Mouse (Mus musculus) central nervous system, embryonic 14 days (tissue): Measurements from ENCODE around the gene Rspry1. TPM values are rescaled to one million over a fixed set of nuclear protein-coding genes. Genes with fewer than 3 reads are reported as not detected.

Experiments
- polyA plus RNA-seq: library from polyadenylated mRNA; depleted of rRNA; stranded (reverse); fragments of >200 nt; gene quantifications from 2 replicates; pipeline ENCODE4 v1.2.3, GENCODE M21; 2012; rRNA removed

The Rspry1 gene
- 24.5 and 26.8 TPM in 2 replicates for polyA plus RNA-seq

DNA sequence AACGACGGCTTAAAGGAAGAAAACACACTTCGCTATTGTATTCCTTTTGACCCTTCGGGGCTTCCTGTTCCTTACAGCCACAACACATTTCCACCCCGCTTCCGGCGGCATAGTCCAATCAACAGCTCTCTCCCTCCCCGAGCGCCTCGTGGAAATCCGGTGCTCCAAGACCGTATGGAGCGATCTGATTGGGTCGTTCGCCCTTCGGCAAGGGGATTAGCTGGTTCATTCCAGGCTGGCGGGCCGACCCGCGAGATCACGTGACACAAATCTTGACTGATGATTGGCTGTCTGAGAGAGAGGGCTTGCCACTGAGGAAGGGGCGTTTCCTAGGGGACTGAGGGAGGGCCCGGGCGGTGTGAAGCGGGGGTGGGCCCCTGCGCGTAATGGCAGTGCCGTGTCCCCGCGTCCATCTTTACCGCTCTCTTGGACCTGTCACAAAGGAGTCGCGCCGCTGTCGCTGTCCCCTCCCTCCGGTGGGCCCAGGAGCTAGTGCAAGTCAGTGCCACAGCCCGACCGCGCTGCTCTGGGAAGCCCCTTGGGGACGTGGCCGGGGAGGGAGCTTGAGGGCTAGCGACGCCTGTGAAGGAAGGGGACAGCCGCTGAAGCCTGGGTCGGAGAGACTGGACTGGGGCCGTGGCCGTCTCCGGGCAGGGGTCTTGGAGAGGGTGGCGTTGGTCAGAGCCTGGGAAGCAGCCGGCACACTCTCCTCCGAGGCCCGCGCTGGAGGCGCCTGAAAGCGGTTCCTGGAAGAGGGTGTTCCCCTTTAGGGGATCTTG lies at the start of gene Rspry1, which contains the start of gene Fam192a:
Gene Rspry1, plus strand, starts transcription at position 331 of the 779 bp plus-strand sequence.
Gene Fam192a, minus strand, starts transcription at position 391 of the 779 bp plus-strand sequence.

DNA sequence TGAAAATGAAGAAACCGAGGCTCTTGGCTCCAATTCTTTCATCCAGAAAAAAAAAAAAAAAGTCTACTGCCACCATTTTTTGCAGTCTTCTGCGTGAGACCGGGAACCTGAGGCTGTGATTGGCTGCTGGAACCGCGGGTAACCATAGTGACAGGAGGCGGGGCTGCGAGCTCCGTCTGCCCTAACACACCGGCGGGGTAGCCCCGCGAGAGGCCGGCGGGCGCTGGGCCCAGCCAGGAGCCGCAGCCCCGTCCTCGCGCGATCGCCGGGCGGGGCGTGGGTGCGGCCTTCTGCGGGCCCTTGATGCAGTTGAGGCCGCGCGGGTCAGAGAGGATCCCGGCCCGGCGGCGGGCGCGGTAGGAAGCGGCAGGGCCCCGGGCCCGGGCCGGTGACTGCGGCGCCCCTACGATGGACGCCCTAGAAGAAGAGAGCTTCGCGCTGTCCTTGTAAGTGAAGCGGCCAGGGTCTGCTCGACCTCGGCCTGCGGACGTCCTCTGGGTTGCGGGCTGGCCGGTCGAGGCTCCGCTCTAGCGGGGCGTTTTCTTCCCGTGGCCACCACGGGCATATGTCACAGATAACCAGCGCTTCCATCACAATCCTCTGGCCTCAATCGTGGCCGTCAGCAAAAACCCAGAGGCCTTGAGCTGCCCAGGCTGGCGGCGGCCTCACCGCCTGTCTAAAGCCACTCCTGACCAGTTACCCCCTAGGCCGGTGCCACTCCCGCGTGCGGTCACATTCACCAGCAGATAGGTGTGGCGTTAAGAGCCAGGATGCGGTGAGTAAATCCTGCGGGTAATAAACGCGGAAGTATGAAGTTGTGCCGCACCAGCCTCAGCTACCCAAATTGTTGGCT lies 64.9 kb downstream of the Rspry1 start, which contains the start of gene Arl2bp:
Gene Arl2bp, plus strand, starts transcription at position 145 of the 853 bp plus-strand sequence.

DNA sequence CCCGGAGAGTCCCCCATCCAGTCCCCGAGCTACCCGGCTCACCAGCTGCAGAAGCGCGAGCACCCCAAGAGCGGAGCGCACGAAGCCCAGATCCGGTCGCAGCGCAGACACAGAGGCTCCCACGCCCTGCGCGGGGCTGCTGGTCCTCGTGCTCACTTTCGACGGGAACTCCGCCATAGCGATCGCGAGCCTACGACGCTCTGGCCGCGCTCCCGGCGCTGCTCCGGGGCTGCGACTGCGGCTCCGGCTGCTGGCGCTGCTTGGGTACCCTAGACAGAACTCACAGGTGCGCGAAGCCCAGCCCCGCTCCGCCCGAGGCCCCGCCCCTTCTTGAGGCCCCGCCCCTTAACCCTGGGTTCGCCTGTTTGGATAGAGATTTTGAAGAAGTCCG lies 94.3 kb downstream of the Rspry1 start, which contains the start of gene Pllp:
Gene Pllp, minus strand, starts transcription at position 285 of the 391 bp plus-strand sequence.

Other genes with a start within 250 kb of the Rspry1 start
- 52.8 and 60.3 TPM in 2 replicates for gene Herpud1, start 215.5 kb upstream of the Rspry1 start, polyA plus RNA-seq
- 0.96 and 1.3 TPM in 2 replicates for gene Nlrc5, start 167.6 kb upstream of the Rspry1 start, polyA plus RNA-seq
- 23.4 and 23.6 TPM in 2 replicates for gene Cpne2, start 68.9 kb upstream of the Rspry1 start, polyA plus RNA-seq
- gene Fam192a, start 60 bp downstream of the Rspry1 start, polyA plus RNA-seq, result 71.6 and 84.9 TPM in 2 replicates
- gene Arl2bp, start 64.7 kb downstream of the Rspry1 start, polyA plus RNA-seq, result 183 and 209 TPM in 2 replicates
- gene Pllp, start 94.3 kb downstream of the Rspry1 start, polyA plus RNA-seq, result 0.70 and 0.74 TPM in 2 replicates
- 0.36 and 0.79 TPM in 2 replicates for gene Ccl22, start 143.7 kb downstream of the Rspry1 start, polyA plus RNA-seq
- gene Cx3cl1, start 170.1 kb downstream of the Rspry1 start, polyA plus RNA-seq, result 19.7 and 21.7 TPM in 2 replicates
- 0.30 TPM in 1 of 2 replicates, not detected in the other for gene Ccl17, start 208.5 kb downstream of the Rspry1 start, polyA plus RNA-seq
- gene Coq9, start 236.4 kb downstream of the Rspry1 start, polyA plus RNA-seq, result 66.2 and 67.0 TPM in 2 replicates
- 77.2 and 78.1 TPM in 2 replicates for gene Ciapin1, start 236.4 kb downstream of the Rspry1 start, polyA plus RNA-seq